Mouse (Mus musculus) midbrain, embryonic 15.5 days (tissue): ENCODE results near the gene Shmt1. TPM values are rescaled to one million over a fixed set of nuclear protein-coding genes. Genes with fewer than 3 reads are reported as not detected.

Experiments
- ATAC-seq: fragments of 200-750 bp; cut with Nextera tagmentation; replicated peaks from 2 replicates; pipeline ENCODE4 v1.8.0; 2017; ENCODE audit warnings: moderate TSS enrichment
- H3K27ac ChIP-seq: fragments of 300-500 bp; sonication (generic); 2 replicates; pipeline ENCODE4 v1.5.1; 2015; ENCODE audit warnings: mild to moderate bottlenecking, inconsistent platforms
- H3K27me3 ChIP-seq: fragments of 300-500 bp; sonication (generic); replicated peaks from 2 replicates; pipeline ENCODE4 v1.6.1; 2015; ENCODE audit warnings: inconsistent platforms
- H3K36me3 ChIP-seq: fragments of 300-500 bp; sonication (generic); replicated peaks from 2 replicates; pipeline ENCODE4 v1.6.1; 2015; ENCODE audit warnings: inconsistent platforms
- H3K4me1 ChIP-seq: fragments of 300-500 bp; sonication (generic); 2 replicates; pipeline ENCODE4 v1.6.1; 2015; ENCODE audit warnings: inconsistent platforms
- H3K4me2 ChIP-seq: fragments of 300-500 bp; sonication (generic); 2 replicates; pipeline ENCODE4 v1.6.1; 2015; ENCODE audit warnings: inconsistent platforms, mild to moderate bottlenecking, moderate library complexity
- H3K4me3 ChIP-seq: fragments of 300-500 bp; sonication (generic); 2 replicates; pipeline ENCODE4 v1.5.1; 2015; ENCODE audit warnings: mild to moderate bottlenecking, inconsistent platforms
- H3K9ac ChIP-seq: fragments of 300-500 bp; sonication (generic); 2 replicates; pipeline ENCODE4 v1.6.1; 2015; ENCODE audit warnings: mild to moderate bottlenecking, inconsistent platforms
- H3K9me3 ChIP-seq: fragments of 300-500 bp; sonication (generic); 2 replicates; pipeline ENCODE4 v1.6.1; 2016; ENCODE audit warnings: inconsistent platforms
- WGBS: fragments of 180-500 bp; shearing (Covaris S2); methylation state at CpG from one replicate; pipeline ENCODE4 v1.1.7; 2015; ENCODE audit warnings: mixed read lengths; 5-methylcytosine and 5-hydroxymethylcytosine counted together
- polyA plus RNA-seq: library from polyadenylated mRNA; unstranded; fragments of >200 nt; fragmentation: Nextera tagmentation; extraction: Ambion mirVana; gene quantifications from 2 replicates; pipeline ENCODE4 v1.2.1, GENCODE M21; 2015

Gene Shmt1
- polyA plus RNA-seq, 1 experiment from 2014 or later = 7.0 TPM

DNA sequence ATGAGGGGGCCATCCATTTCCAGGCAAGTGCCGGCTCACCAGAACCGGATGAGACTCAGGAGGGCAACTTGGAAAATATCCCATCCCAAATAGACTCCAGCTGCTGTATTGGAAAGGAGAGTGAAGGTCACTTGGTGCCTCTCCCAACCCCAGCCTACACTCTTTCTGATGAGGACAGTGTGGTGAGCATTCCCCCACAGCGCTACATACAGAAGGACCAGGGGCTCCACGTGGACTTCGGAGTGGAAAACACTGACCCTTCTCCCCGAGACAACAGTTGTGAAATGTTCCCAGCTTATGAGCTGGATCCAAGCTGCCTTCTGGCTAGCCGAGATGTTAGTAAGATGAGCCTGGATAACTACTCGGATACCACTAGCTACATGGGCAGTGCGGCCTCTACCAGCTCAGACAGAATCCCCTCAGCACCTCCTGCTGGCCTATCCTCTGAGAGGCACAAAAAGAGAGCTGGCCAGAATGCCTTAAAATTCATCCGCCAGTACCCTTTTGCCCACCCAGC lies 31.8 kb downstream of the Shmt1 start:
- no peak overlapping the region for H3K27ac ChIP-seq
- H3K9me3 ChIP-seq = no peaks in the 10 kb centered on the region
- peak overlapping the region; percentile 79 for H3K4me2 ChIP-seq
- no peak for ATAC-seq
- H3K4me1 ChIP-seq = peaks cover 72% of the 10 kb centered on the region
- WGBS = 89% methylated on average over 10 of the region's 10 CpGs
- H3K9ac ChIP-seq = peak overlapping the region; percentile 19; the same call in 1 of the 2 replicates
- H3K27me3 ChIP-seq = no peaks in the 10 kb centered on the region
- H3K36me3 ChIP-seq = peaks cover 10% of the 10 kb centered on the region; the same call in 1 of the 2 replicates
- H3K4me3 ChIP-seq = peak overlapping the region; percentile 11; the same call in 1 of the 2 replicates

DNA sequence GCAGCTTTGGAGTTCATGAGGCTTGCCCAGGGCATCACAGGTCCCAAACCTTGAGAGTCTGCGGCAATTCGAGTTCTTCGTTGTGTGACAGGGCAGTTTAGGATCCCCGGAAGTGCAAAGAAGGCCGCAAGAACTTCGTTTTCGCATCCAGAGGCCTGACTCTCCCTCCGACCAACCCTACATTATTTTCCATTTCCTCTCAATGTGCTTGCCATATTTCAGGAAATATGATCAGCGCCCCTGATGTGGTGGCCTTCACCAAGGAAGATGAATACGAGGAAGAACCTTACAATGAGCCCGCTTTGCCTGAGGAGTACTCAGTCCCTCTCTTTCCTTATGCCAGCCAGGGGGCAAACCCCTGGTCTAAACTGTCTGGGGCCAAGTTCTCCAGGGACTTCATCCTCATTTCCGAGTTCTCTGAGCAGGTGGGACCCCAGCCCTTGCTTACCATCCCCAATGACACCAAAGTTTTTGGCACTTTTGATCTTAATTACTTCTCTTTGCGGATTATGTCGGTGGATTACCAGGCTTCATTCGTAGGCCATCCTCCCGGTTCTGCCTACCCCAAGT lies 33.6 kb downstream of the Shmt1 start:
- Histone ChIP-seq H3K27ac (peak overlapping the region; percentile 82), H3K4me3 (peak overlapping the region; percentile 68), H3K27me3 (no peaks in the 10 kb centered on the region), H3K9ac (peak overlapping the region; percentile 61), H3K9me3 (no peaks in the 10 kb centered on the region), H3K4me1 (peaks cover 75% of the 10 kb centered on the region), H3K4me2 (peak overlapping the region; percentile 79), H3K36me3 (no peaks in the 10 kb centered on the region)
- ATAC-seq = no peak
- 24% methylated on average over 16 of the region's 16 CpGs for WGBS

DNA sequence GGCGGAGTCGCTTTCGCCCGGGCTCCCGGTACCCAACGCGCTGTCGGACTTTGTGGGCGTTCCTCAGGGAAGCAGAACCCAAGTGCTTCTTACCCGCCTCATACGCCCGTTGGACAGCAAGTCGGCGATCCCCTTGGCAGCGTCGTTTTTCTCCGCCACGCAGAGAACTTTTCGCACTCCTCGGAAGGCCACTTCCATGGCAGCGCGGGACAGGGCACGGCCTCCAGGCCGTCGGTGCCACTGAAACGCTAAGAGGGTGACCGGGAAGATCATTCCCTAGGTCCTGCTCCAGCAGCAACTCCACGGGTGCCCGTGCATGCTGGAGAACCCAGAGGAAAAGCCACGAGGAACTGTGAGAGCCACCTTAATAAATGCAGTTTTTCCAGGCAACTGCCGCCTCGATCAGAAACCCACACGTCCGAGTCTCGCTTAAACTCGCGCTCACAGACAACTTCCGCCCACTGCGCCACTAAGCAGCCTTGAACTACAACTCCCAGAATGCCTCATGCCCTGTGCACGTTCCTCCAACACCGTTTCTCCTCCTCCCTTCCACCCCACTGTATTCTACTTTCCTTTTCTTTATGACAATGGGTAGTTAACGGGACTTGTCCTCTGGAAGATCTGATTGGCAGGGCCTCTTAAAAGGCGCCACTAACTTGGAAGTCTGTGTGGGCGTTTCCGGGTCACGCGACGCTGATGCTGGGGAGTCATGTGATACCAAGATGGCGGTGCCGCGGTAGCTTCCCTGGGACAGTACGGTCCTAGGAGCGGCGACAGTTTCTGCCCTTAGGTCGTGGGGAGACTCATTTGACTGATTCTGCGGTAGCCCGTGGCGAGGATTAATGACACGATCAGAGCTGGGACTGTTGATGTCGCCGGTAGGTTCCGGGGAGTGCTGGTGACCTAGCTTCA lies 34.4 kb downstream of the Shmt1 start, which contains the start of the genes Top3a and Smcr8:
Top3a (minus strand) TSS at position 537 of the 912 bp plus-strand sequence.
Smcr8 (plus strand) TSS at position 696 of the 912 bp plus-strand sequence.
- H3K4me2 ChIP-seq = peak within 1 kb of the TSS; percentile 79
- H3K9me3 ChIP-seq = no peaks in the 10 kb centered on the region
- no peaks in the 10 kb centered on the region for H3K27me3 ChIP-seq
- WGBS = under 1% methylated on average over 62 of the region's 62 CpGs
- peak within 1 kb of the TSS; percentile 61 for H3K9ac ChIP-seq
- H3K4me3 ChIP-seq = peak within 1 kb of the TSS; percentile 68
- no peaks in the 10 kb centered on the region for H3K36me3 ChIP-seq
- peak within 1 kb of the TSS; percentile 82 for H3K27ac ChIP-seq
- ATAC-seq = peak; percentile 99
- peaks cover 67% of the 10 kb centered on the region for H3K4me1 ChIP-seq

DNA sequence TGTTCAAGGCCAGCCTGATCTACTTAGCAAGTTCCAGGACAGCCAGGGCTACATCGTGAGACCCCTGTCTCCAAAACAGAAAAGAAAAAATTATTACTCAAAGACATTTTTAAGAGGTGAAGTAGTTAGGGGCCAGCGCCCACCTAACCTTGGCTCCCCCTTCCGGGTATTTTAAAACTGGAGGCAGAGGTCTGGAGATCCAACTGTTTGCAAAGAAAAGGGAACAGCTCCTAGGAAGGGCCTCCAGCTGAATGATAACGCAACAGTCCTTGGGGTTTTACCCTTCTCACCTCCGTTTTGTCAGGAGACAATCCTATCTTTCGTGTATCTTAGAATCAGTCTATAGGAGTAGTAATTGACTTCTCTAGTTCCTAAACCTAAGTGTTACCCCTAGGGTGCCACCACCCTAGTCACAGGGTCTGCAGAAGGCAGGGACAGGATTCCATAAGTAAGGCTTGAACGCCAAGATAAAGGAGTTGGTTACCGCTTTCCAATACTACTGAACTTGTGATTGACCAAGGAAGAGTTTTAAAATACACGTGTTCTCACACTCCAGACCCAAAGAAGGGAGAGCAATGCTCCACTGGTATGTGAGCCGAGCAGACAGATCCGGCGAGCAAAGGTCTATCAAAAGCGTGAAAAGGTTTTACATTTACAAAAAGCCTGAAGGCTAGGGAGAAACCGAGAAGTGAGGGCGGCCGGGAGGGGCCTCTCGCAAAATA lies 35.2 kb downstream of the Shmt1 start:
- H3K4me1 ChIP-seq = peaks cover 59% of the 10 kb centered on the region
- no peaks in the 10 kb centered on the region for H3K36me3 ChIP-seq
- H3K9ac ChIP-seq = peak overlapping the region; percentile 61
- peak overlapping the region; percentile 79 for H3K4me2 ChIP-seq
- H3K4me3 ChIP-seq = peak overlapping the region; percentile 68
- no peak overlapping the region for H3K27ac ChIP-seq
- no peaks in the 10 kb centered on the region for H3K9me3 ChIP-seq
- ATAC-seq = no peak
- H3K27me3 ChIP-seq = no peaks in the 10 kb centered on the region
- 5% methylated on average over 17 of the region's 17 CpGs for WGBS

DNA sequence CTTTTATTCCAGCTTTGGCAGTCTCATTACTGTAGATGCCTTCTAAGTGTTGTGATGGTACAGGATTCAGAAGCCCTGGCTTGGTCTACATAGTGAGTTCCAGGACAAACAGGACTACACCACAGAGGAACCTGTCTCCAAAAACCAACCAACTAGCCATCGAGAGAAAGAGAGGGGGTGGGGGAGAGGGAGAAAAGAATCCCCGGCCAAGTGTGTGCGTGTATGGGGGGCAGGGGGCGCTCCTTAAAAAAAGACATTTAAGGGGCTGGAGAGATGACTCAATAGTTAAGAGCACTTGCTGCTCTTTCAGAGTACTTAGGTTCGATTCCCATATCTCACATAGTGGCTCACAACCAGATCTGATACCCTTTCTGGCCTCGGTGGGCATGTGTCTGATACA lies 35.9 kb downstream of the Shmt1 start:
- no peak for ATAC-seq
- Histone ChIP-seq H3K4me3 (peak overlapping the region; percentile 68), H3K27ac (no peak overlapping the region), H3K27me3 (no peaks in the 10 kb centered on the region), H3K9ac (no peak overlapping the region), H3K4me2 (peak overlapping the region; percentile 79), H3K9me3 (no peaks in the 10 kb centered on the region), H3K36me3 (no peaks in the 10 kb centered on the region), H3K4me1 (peaks cover 52% of the 10 kb centered on the region)
- 53% methylated on average over 6 of the region's 6 CpGs for WGBS

DNA sequence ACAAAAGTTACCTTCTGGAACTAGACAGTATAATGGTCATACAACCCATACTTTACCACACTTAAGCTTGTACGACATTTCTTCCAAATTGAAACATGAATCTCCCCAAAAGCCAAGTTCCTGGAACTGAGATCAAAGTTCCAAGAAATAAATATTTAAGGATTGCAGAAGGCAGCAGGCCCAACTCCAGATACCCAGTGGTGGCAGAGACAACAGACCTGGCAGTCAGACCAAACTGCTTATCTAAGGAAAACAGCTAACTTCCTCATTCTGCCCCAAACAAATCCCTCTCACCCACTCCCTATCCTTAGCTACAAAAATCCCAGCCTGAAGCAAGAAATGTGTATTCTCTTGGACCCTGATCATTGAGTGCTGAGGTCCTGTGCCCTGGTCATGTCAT lies 36.7 kb downstream of the Shmt1 start:
- H3K4me3 ChIP-seq = no peak overlapping the region
- no peaks in the 10 kb centered on the region for H3K27me3 ChIP-seq
- H3K9ac ChIP-seq = no peak overlapping the region; the same call in 1 of the 2 replicates
- no peak overlapping the region for H3K27ac ChIP-seq
- peak overlapping the region; percentile 6; the same call in 1 of the 2 replicates for H3K4me2 ChIP-seq
- WGBS = 74% methylated on average over 1 of the region's 1 CpGs
- no peak for ATAC-seq
- H3K4me1 ChIP-seq = peaks cover 45% of the 10 kb centered on the region
- H3K36me3 ChIP-seq = no peaks in the 10 kb centered on the region
- H3K9me3 ChIP-seq = no peaks in the 10 kb centered on the region

DNA sequence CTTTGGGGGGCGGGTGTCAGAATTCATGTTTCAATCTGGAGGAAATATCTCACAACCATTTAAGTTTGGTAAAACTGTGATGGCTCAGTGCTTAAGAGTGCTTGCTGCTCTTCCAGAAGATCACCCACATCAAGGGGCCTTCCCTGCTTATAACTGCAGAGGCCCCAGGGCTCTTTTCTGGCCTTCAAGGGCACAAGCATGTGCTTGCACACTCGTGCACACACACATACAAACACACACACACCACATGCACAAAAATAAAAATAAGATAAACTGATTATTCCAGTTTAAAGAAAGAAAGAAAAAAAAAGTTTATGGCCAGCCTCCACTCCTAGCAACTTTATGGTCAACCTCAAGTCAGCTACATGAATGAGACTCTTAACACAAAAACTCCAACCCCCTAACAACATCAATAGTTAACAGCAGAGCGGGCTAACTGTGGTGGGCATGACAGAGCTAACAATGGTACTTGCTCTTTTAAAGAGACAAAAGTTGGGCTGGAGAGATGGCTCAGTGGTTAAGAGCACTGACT lies 37.3 kb downstream of the Shmt1 start:
- H3K36me3 ChIP-seq = no peaks in the 10 kb centered on the region
- no peak overlapping the region for H3K4me2 ChIP-seq
- H3K27ac ChIP-seq = no peak overlapping the region
- no peaks in the 10 kb centered on the region for H3K9me3 ChIP-seq
- 91% methylated on average over 3 of the region's 3 CpGs for WGBS
- H3K4me3 ChIP-seq = no peak overlapping the region
- no peaks in the 10 kb centered on the region for H3K27me3 ChIP-seq
- ATAC-seq = no peak
- H3K4me1 ChIP-seq = peaks cover 38% of the 10 kb centered on the region
- no peak overlapping the region for H3K9ac ChIP-seq

DNA sequence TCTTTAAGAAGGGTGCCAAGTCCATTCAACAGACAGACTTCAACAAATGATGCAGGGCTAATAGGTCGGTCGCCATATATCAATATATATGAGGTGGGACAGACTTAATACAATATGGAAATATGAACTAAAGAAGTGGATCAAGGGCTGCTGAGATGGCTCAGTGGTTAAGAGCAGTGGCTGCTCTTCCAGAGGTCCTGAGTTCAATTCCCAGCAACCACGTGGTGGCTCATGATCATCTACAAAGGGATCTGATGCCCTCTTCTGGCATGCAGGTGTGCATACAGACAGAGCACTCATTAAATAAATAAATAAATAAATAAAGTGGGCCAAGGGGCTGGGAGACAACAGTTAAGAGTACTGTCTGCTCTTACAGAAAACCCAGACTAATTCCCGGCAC lies 39.4 kb downstream of the Shmt1 start:
- Histone ChIP-seq H3K4me1 (peaks cover 24% of the 10 kb centered on the region), H3K9ac (no peak overlapping the region), H3K36me3 (no peaks in the 10 kb centered on the region), H3K4me3 (no peak overlapping the region), H3K27me3 (no peaks in the 10 kb centered on the region), H3K27ac (no peak overlapping the region), H3K4me2 (no peak overlapping the region), H3K9me3 (no peaks in the 10 kb centered on the region)
- ATAC-seq = no peak
- WGBS = 90% methylated on average over 4 of the region's 4 CpGs

DNA sequence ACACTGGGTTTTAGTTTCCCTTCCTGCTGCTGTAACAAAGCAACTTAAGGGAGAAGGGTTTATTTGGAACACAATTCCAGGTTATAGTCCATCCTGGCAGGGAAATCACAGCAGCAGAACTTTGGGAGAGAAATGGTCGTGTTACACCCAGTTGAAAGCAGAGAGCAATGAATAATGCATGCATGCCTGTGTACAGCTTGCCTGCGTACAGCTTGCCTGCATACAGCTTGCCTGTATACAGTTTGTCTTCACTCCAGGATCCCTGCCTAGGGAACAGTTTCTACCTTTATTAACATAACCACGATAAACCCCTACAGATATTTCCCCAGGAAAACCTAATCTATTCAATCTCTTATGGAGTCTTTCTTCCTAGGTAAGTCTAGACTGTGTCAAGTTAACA lies 40.7 kb downstream of the Shmt1 start:
- ATAC-seq = no peak
- no peaks in the 10 kb centered on the region for H3K27me3 ChIP-seq
- H3K9me3 ChIP-seq = no peaks in the 10 kb centered on the region
- H3K4me1 ChIP-seq = peaks cover 15% of the 10 kb centered on the region
- no peaks in the 10 kb centered on the region for H3K36me3 ChIP-seq
- no peak overlapping the region for H3K9ac ChIP-seq
- H3K27ac ChIP-seq = no peak overlapping the region
- 79% methylated on average over 3 of the region's 3 CpGs for WGBS
- no peak overlapping the region for H3K4me2 ChIP-seq
- no peak overlapping the region for H3K4me3 ChIP-seq

DNA sequence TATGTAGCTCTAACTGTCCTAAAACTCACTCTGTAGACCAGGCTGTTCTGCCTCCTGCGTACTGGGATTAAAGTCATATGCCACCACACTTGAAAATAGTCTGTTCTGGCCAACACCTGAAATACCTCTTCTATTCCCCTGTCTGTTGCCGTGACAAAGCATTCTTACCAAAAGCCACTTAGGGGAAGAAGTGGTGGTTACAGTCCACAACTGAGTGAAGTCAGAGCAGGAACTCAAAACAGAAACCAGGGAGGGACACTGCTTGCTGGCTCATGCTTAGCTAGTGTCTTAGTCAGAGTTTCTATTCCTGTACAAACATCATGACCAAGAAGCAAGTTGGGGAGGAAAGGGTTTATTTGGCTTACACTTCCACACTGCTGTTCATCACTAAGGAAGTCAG lies 42.2 kb downstream of the Shmt1 start:
- no peak overlapping the region for H3K9ac ChIP-seq
- no peaks in the 10 kb centered on the region for H3K27me3 ChIP-seq
- H3K36me3 ChIP-seq = no peaks in the 10 kb centered on the region
- peaks cover 4% of the 10 kb centered on the region for H3K4me1 ChIP-seq
- no peak overlapping the region for H3K27ac ChIP-seq
- H3K4me3 ChIP-seq = no peak overlapping the region
- 86% methylated on average over 2 of the region's 2 CpGs for WGBS
- no peaks in the 10 kb centered on the region for H3K9me3 ChIP-seq
- no peak for ATAC-seq
- no peak overlapping the region for H3K4me2 ChIP-seq

DNA sequence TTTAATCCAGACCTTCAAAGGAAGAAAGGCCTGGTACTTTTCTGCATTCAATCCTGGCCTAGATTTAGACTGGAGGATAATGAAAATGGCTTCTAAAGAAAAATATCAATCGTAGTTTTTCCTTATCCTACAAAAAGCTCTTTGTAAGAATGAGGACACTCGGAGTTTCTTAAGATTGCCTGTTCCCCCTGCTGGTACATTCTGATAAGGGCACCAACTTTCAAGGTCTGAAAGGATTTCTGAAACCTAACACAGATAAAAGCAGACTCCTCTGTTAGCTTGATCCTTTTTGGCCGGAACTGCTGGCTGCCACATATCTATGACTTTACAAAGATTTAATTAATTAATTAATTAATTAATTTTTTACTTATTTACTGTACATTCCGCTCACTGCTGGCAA lies 44.5 kb downstream of the Shmt1 start:
- H3K9ac ChIP-seq = no peak overlapping the region
- ATAC-seq = no peak
- no peaks in the 10 kb centered on the region for H3K36me3 ChIP-seq
- no peaks in the 10 kb centered on the region for H3K4me1 ChIP-seq
- H3K9me3 ChIP-seq = no peaks in the 10 kb centered on the region
- H3K27ac ChIP-seq = no peak overlapping the region
- no peak overlapping the region for H3K4me2 ChIP-seq
- H3K27me3 ChIP-seq = no peaks in the 10 kb centered on the region
- H3K4me3 ChIP-seq = no peak overlapping the region
- WGBS = 82% methylated on average over 4 of the region's 4 CpGs

DNA sequence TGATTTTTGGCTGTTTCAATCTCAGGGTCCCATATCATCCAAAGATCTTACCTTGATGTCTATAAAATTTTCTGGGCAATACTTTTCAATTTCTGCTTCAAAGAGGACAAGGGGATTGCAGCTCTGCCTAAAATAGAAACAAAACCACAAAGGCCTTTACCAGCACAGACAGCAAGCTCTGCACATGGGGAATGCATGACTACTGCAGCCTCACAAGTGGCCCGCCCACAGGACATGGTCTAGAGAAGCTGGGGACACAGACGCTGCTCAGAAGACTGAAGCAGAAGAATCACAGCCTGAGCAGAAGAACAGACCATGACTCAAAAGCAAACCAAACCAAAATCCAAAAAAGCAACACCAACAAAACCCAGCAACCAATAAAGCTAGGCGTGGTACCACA lies 49.8 kb downstream of the Shmt1 start:
- no peak overlapping the region for H3K4me2 ChIP-seq
- no peak overlapping the region for H3K4me3 ChIP-seq
- ATAC-seq = no peak
- H3K9me3 ChIP-seq = no peaks in the 10 kb centered on the region
- H3K27ac ChIP-seq = no peak overlapping the region
- no peaks in the 10 kb centered on the region for H3K27me3 ChIP-seq
- no peaks in the 10 kb centered on the region for H3K4me1 ChIP-seq
- peaks cover 3% of the 10 kb centered on the region; the same call in 1 of the 2 replicates for H3K36me3 ChIP-seq
- H3K9ac ChIP-seq = no peak overlapping the region
- WGBS = 88% methylated on average over 3 of the region's 3 CpGs
